Mouse (Mus musculus) stomach, embryonic 15.5 days (tissue): ENCODE measurements around the gene Aldh1a3. TPM values are rescaled to one million over a fixed set of nuclear protein-coding genes. Genes with fewer than 3 reads are reported as not detected.

Experiments used
- ATAC-seq: fragments of 200-750 bp; cut with Nextera tagmentation; 2 replicates; pipeline ENCODE4 v1.8.0; 2017; ENCODE audit warnings: low read depth, moderate number of reproducible peaks, moderate TSS enrichment; ENCODE audit not compliant: insufficient read depth, low FRiP score
- H3K27ac ChIP-seq: fragments of 300-500 bp; sonication (generic); 2 replicates; pipeline ENCODE4 v1.5.1; 2015; ENCODE audit warnings: mild to moderate bottlenecking, inconsistent platforms
- H3K27me3 ChIP-seq: fragments of 300-500 bp; sonication (generic); replicated peaks from 2 replicates; pipeline ENCODE4 v1.6.1; 2015; ENCODE audit warnings: inconsistent platforms
- H3K36me3 ChIP-seq: fragments of 300-500 bp; sonication (generic); 2 replicates; pipeline ENCODE4 v1.6.1; 2015; ENCODE audit warnings: inconsistent platforms
- H3K4me1 ChIP-seq: fragments of 300-500 bp; sonication (generic); 2 replicates; pipeline ENCODE4 v1.6.1; 2015; ENCODE audit warnings: inconsistent platforms
- H3K4me2 ChIP-seq: fragments of 300-500 bp; sonication (generic); 2 replicates; pipeline ENCODE4 v1.6.1; 2015; ENCODE audit warnings: mild to moderate bottlenecking, inconsistent platforms
- H3K4me3 ChIP-seq: fragments of 300-500 bp; sonication (generic); replicated peaks from 2 replicates; pipeline ENCODE4 v1.5.1; 2015; ENCODE audit warnings: inconsistent platforms
- H3K9ac ChIP-seq: fragments of 300-500 bp; sonication (generic); 2 replicates; pipeline ENCODE4 v1.6.1; 2015; ENCODE audit warnings: inconsistent platforms
- H3K9me3 ChIP-seq: fragments of 300-500 bp; sonication (generic); 2 replicates; pipeline ENCODE4 v1.6.1; 2016; ENCODE audit warnings: inconsistent platforms
- WGBS: fragments of 180-500 bp; shearing (Covaris S2); methylation state at CpG from one replicate; pipeline ENCODE4 v1.1.7; 2015; 5-methylcytosine and 5-hydroxymethylcytosine counted together
- polyA plus RNA-seq: library from polyadenylated mRNA; unstranded; fragments of >200 nt; fragmentation: Nextera tagmentation; extraction: Ambion mirVana; gene quantifications from 2 replicates; pipeline ENCODE4 v1.2.1, GENCODE M21; 2015

Gene Aldh1a3
- polyA plus RNA-seq: 9.5 and 11.5 TPM in 2 replicates

DNA sequence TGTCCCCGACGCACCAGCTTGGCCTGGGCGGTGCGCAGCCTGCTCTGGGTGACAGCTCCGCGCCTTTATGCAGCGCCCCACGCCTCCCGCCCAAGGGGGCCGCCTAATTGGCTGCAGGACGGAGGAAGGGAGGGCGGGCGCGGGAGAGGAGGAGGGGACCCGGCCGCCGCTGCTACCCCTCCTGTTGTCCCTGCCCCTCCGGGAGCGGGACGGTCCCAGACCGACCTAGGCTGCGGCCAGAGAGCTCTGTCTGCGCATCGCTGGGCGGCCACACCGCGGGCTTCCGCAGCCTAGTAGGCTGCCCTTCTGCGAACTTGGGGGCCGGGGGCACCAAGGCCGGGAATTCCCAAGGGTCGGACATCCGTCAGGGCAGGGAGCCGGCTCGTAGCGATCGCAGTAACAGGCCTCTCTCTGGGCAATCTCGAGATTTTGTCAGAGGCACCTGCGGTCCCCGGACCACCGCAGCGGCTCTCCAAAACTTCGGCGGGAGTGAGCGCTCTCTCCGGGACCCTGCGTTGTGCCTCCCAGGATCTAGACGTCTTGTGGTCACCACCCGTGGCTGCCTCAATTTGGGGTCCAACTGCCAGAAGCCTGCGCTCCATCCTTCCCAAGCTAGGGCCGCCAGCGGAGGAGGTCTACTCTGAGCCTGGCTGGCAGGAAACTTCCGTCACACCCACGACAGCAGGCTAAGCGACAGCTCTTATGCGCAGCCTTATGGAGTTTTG, at the start of gene Aldh1a3:
TSS of gene Aldh1a3 (minus strand) at position 81 of the 725 bp plus-strand sequence.
- Histone ChIP-seq H3K36me3 (no peaks in the 10 kb centered on the region), H3K27ac (no peak within 1 kb of the TSS), H3K9ac (peak within 1 kb of the TSS; percentile 13; the same call in 1 of the 2 replicates), H3K4me1 (peaks cover 10% of the 10 kb centered on the region; the same call in 1 of the 2 replicates), H3K9me3 (no peaks in the 10 kb centered on the region), H3K4me2 (peak within 1 kb of the TSS; percentile 90), H3K4me3 (peak within 1 kb of the TSS; percentile 44), H3K27me3 (peaks cover 41% of the 10 kb centered on the region)
- ATAC-seq: peak; percentile 73
- WGBS: under 1% methylated on average over 53 of the region's 56 CpGs

DNA sequence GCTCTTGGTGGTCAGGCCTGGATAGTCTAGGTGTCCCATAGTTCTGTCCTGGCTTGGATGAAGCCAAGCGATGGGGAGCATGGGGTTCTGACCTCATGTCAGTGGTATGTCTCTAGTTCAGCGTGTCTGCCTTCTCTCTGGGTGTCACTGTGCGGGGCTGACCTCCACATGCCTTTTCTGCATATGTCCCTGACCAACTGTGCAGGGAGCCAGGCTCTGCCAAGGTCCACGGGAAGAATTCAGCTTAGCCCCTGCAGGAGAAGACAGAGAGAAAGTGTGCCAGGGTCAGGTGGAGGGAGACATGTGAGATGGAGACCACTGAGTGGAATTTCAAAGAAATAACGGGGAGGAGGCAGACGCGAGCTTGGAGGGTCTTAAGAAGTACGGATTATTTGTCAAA, 49.0 kb upstream of the Aldh1a3 start:
- 54% methylated on average over 8 of the region's 8 CpGs for WGBS
- Histone ChIP-seq H3K4me1 (no peaks in the 10 kb centered on the region), H3K27ac (no peak overlapping the region), H3K36me3 (no peaks in the 10 kb centered on the region), H3K27me3 (no peaks in the 10 kb centered on the region), H3K9ac (no peak overlapping the region), H3K4me2 (no peak overlapping the region), H3K9me3 (no peaks in the 10 kb centered on the region), H3K4me3 (no peak overlapping the region)
- ATAC-seq: no peak

- Histone ChIP-seq H3K9me3 (no peaks in the 10 kb centered on the region), H3K4me3 (no peak overlapping the region), H3K4me1 (no peaks in the 10 kb centered on the region), H3K9ac (no peak overlapping the region), H3K36me3 (no peaks in the 10 kb centered on the region), H3K4me2 (no peak overlapping the region), H3K27me3 (no peaks in the 10 kb centered on the region), H3K27ac (no peak overlapping the region)
- WGBS: 53% methylated on average over 12 of the region's 12 CpGs
- no peak for ATAC-seq
These were observed 44.4 kb upstream of the Aldh1a3 start for GRCm38 (mm10) chr7:66471641-66472216.

DNA sequence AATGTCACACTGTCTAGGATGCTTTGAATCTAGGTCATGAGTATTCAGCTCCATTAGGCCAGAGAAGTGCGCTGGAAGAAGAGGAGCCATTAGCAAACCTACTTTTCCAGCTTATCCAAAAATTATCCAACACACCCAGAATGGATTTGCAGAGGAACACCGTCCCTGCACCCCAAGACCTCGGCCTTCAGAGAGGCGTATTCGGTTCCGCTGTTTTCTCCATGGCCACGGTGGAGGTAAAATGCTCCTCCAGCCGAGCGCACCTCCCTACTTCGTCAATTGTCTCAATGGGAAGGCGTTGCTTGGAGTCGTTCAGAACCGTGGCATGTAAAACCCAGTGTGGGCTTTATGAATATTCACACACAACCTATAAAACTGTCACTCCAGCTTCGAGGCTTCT, 39.3 kb upstream of the Aldh1a3 start:
- Histone ChIP-seq H3K4me1 (no peaks in the 10 kb centered on the region), H3K9me3 (no peaks in the 10 kb centered on the region), H3K9ac (no peak overlapping the region), H3K36me3 (no peaks in the 10 kb centered on the region), H3K4me2 (no peak overlapping the region), H3K4me3 (no peak overlapping the region), H3K27ac (no peak overlapping the region), H3K27me3 (no peaks in the 10 kb centered on the region)
- WGBS: 89% methylated on average over 14 of the region's 14 CpGs
- ATAC-seq: no peak

- WGBS: 75% methylated on average over 5 of the region's 5 CpGs
- H3K27ac ChIP-seq: no peak overlapping the region
- no peak overlapping the region for H3K4me2 ChIP-seq
- H3K36me3 ChIP-seq: no peaks in the 10 kb centered on the region
- H3K4me3 ChIP-seq: no peak overlapping the region
- no peaks in the 10 kb centered on the region for H3K9me3 ChIP-seq
- H3K27me3 ChIP-seq: no peaks in the 10 kb centered on the region
- H3K9ac ChIP-seq: no peak overlapping the region
- H3K4me1 ChIP-seq: no peaks in the 10 kb centered on the region
- no peak for ATAC-seq
These were observed 37.9 kb upstream of the Aldh1a3 start for GRCm38 (mm10) chr7:66465241-66465640.

- Histone ChIP-seq H3K36me3 (no peaks in the 10 kb centered on the region), H3K27me3 (no peaks in the 10 kb centered on the region), H3K27ac (no peak overlapping the region), H3K9me3 (no peaks in the 10 kb centered on the region), H3K4me1 (no peaks in the 10 kb centered on the region), H3K9ac (no peak overlapping the region), H3K4me2 (no peak overlapping the region), H3K4me3 (no peak overlapping the region)
- no peak for ATAC-seq
- 92% methylated on average over 1 of the region's 1 CpGs for WGBS
These were observed 35.8 kb upstream of the Aldh1a3 start for GRCm38 (mm10) chr7:66463081-66463480.

- H3K4me2 ChIP-seq: no peak overlapping the region
- no peak overlapping the region for H3K27ac ChIP-seq
- no peak for ATAC-seq
- H3K27me3 ChIP-seq: no peaks in the 10 kb centered on the region
- H3K4me1 ChIP-seq: peaks cover 3% of the 10 kb centered on the region
- no peaks in the 10 kb centered on the region for H3K9me3 ChIP-seq
- no peaks in the 10 kb centered on the region for H3K36me3 ChIP-seq
- no peak overlapping the region for H3K4me3 ChIP-seq
- 58% methylated on average over 12 of the region's 12 CpGs for WGBS
- H3K9ac ChIP-seq: no peak overlapping the region
These were observed 24.4 kb upstream of the Aldh1a3 start for GRCm38 (mm10) chr7:66451622-66452295.

GRCm38 (mm10) chr7:66449971-66450752, 22.8 kb upstream of the Aldh1a3 start:
- no peaks in the 10 kb centered on the region for H3K9me3 ChIP-seq
- H3K4me3 ChIP-seq: peak overlapping the region; percentile 17
- no peak overlapping the region for H3K9ac ChIP-seq
- peak; percentile 70; the same call in 1 of the 2 replicates for ATAC-seq
- H3K36me3 ChIP-seq: no peaks in the 10 kb centered on the region
- peaks cover 3% of the 10 kb centered on the region for H3K4me1 ChIP-seq
- WGBS: 6% methylated on average over 14 of the region's 16 CpGs
- H3K4me2 ChIP-seq: peak overlapping the region; percentile 57
- no peak overlapping the region for H3K27ac ChIP-seq
- no peaks in the 10 kb centered on the region for H3K27me3 ChIP-seq

- no peaks in the 10 kb centered on the region for H3K27me3 ChIP-seq
- H3K9ac ChIP-seq: no peak overlapping the region
- 64% methylated on average over 15 of the region's 15 CpGs for WGBS
- peaks cover 3% of the 10 kb centered on the region for H3K4me1 ChIP-seq
- no peaks in the 10 kb centered on the region for H3K9me3 ChIP-seq
- no peaks in the 10 kb centered on the region for H3K36me3 ChIP-seq
- no peak overlapping the region for H3K4me3 ChIP-seq
- no peak for ATAC-seq
- H3K4me2 ChIP-seq: no peak overlapping the region
- no peak overlapping the region for H3K27ac ChIP-seq
These were observed 21.6 kb upstream of the Aldh1a3 start for GRCm38 (mm10) chr7:66448786-66449540.

DNA sequence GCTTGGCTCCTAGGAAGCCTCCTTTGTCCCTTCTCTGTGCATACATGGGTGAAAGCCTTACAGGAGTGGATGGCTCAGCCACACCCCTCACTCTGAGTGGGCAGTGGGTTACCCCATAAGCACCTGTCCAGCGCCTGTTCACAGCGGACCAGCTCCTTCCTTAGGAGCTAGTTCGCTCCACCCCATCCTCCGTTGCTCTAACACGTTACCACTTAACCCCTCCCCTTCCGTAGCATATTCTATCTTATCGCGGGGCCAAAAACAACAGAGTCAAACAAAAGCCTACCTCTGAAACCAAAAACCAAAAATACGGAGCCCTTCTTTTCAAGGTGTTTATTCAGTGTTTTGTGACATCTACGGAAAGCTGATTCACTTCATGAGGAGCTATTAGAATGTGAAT, 21.0 kb upstream of the Aldh1a3 start:
- no peak overlapping the region for H3K27ac ChIP-seq
- no peak for ATAC-seq
- WGBS: 59% methylated on average over 10 of the region's 10 CpGs

DNA sequence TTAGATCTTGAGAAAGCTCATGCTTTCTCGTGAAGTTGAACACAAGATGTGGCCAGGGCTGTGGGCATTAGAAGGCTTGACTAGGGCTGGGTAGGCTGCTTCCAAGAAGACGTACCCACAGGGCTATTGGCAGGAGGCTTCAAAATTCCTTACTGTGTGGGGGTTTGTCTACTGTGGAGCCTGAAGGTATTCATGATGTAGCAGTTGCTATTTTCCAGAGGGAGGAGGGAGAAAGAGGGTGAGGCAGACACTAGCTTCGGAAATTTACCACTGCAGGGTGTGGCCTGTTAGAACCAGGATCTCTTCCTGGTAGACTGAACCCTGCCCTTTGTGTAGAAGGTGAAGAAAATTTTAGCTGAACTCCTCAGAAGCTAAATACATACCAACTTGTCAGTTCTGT, 19.5 kb upstream of the Aldh1a3 start:
- no peak for ATAC-seq
- H3K4me2 ChIP-seq: no peak overlapping the region
- no peaks in the 10 kb centered on the region for H3K27me3 ChIP-seq
- H3K9me3 ChIP-seq: no peaks in the 10 kb centered on the region
- no peak overlapping the region for H3K27ac ChIP-seq
- whole genome bisulfite sequencing: 73% methylated on average over 3 of the region's 3 CpGs
- no peak overlapping the region for H3K9ac ChIP-seq
- H3K4me3 ChIP-seq: no peak overlapping the region
- H3K36me3 ChIP-seq: no peaks in the 10 kb centered on the region
- peaks cover 12% of the 10 kb centered on the region for H3K4me1 ChIP-seq

More for the DNA sequence above, 21.0 kb upstream of the Aldh1a3 start:
- Histone ChIP-seq H3K4me1 (peaks cover 8% of the 10 kb centered on the region), H3K27me3 (no peaks in the 10 kb centered on the region), H3K36me3 (no peaks in the 10 kb centered on the region), H3K4me3 (no peak overlapping the region), H3K9ac (no peak overlapping the region), H3K9me3 (no peaks in the 10 kb centered on the region), H3K4me2 (no peak overlapping the region)
